Mouse (Mus musculus) limb, embryonic 13.5 days (tissue): Measurements from ENCODE around the gene Aif1. TPM values are rescaled to one million over a fixed set of nuclear protein-coding genes. Genes with fewer than 3 reads are reported as not detected.

Experiments used
- ATAC-seq: fragments of 200-750 bp; cut with Nextera tagmentation; 2 replicates; pipeline ENCODE4 v1.8.0; 2017; ENCODE audit warnings: low read depth, moderate number of reproducible peaks, moderate TSS enrichment; ENCODE audit not compliant: low FRiP score
- H3K27ac ChIP-seq: fragments of 300-500 bp; sonication (generic); 2 replicates; pipeline ENCODE4 v1.5.1; 2015; ENCODE audit warnings: inconsistent platforms, mild to moderate bottlenecking, moderate library complexity
- H3K27me3 ChIP-seq: fragments of 300-500 bp; sonication (generic); 2 replicates; pipeline ENCODE4 v1.6.1; 2015; ENCODE audit warnings: mild to moderate bottlenecking, inconsistent platforms
- H3K36me3 ChIP-seq: fragments of 300-500 bp; sonication (generic); 2 replicates; pipeline ENCODE4 v1.6.1; 2015; ENCODE audit warnings: inconsistent platforms, mild to moderate bottlenecking, moderate library complexity
- H3K4me1 ChIP-seq: fragments of 300-500 bp; sonication (generic); 2 replicates; pipeline ENCODE4 v1.6.1; 2015; ENCODE audit warnings: inconsistent platforms
- H3K4me2 ChIP-seq: fragments of 300-500 bp; sonication (generic); replicated peaks from 2 replicates; pipeline ENCODE4 v1.6.1; 2015; ENCODE audit warnings: inconsistent platforms, mild to moderate bottlenecking, moderate library complexity
- H3K4me3 ChIP-seq: fragments of 300-500 bp; sonication (generic); 2 replicates; pipeline ENCODE4 v1.5.1; 2015; ENCODE audit warnings: moderate library complexity, mild to moderate bottlenecking, inconsistent platforms
- H3K9ac ChIP-seq: fragments of 300-500 bp; sonication (generic); 2 replicates; pipeline ENCODE4 v1.6.1; 2015; ENCODE audit warnings: mild to moderate bottlenecking, inconsistent platforms
- H3K9me3 ChIP-seq: fragments of 300-500 bp; sonication (generic); 2 replicates; pipeline ENCODE4 v1.6.1; 2016; ENCODE audit warnings: inconsistent platforms
- WGBS: fragments of 180-500 bp; shearing (Covaris S2); methylation state at CpG from one replicate; pipeline ENCODE4 v1.1.7; 2015; 5-methylcytosine and 5-hydroxymethylcytosine counted together
- polyA plus RNA-seq: library from polyadenylated mRNA; unstranded; fragments of >200 nt; fragmentation: Nextera tagmentation; extraction: Ambion mirVana; gene quantifications from 2 replicates; pipeline ENCODE4 v1.2.1, GENCODE M21; 2015

Aif1 gene
- 9.0 and 10.2 TPM in 2 replicates for polyA plus RNA-seq

GRCm38 (mm10) chr17:35175968-35176367 is at the start of gene Aif1:
TSS of gene Aif1 (minus strand) at chr17:35176068.
- Histone ChIP-seq H3K4me1 (peaks cover 13% of the 10 kb centered on the region), H3K36me3 (no peaks in the 10 kb centered on the region), H3K27me3 (no peaks in the 10 kb centered on the region), H3K4me2 (no peak within 1 kb of the TSS), H3K27ac (no peak within 1 kb of the TSS), H3K9me3 (no peaks in the 10 kb centered on the region), H3K4me3 (no peak within 1 kb of the TSS), H3K9ac (no peak within 1 kb of the TSS; the same call in 1 of the 2 replicates)
- WGBS: 53% methylated on average over 2 of the region's 2 CpGs
- no peak for ATAC-seq

GRCm38 (mm10) chr17:35225456-35225855 is 49.6 kb upstream of the Aif1 start:
- Histone ChIP-seq H3K27me3 (no peaks in the 10 kb centered on the region), H3K4me3 (no peak overlapping the region), H3K27ac (no peak overlapping the region), H3K9ac (no peak overlapping the region), H3K4me2 (no peak overlapping the region), H3K4me1 (no peaks in the 10 kb centered on the region), H3K9me3 (no peaks in the 10 kb centered on the region), H3K36me3 (peaks cover 70% of the 10 kb centered on the region)
- WGBS: 87% methylated on average over 5 of the region's 5 CpGs
- no peak for ATAC-seq

GRCm38 (mm10) chr17:35224641-35225040 is 48.8 kb upstream of the Aif1 start:
- Histone ChIP-seq H3K4me1 (no peaks in the 10 kb centered on the region), H3K27ac (no peak overlapping the region), H3K27me3 (no peaks in the 10 kb centered on the region), H3K4me2 (no peak overlapping the region), H3K36me3 (peaks cover 71% of the 10 kb centered on the region), H3K4me3 (no peak overlapping the region), H3K9me3 (no peaks in the 10 kb centered on the region), H3K9ac (no peak overlapping the region)
- WGBS: 94% methylated on average over 4 of the region's 4 CpGs
- ATAC-seq: no peak

DNA sequence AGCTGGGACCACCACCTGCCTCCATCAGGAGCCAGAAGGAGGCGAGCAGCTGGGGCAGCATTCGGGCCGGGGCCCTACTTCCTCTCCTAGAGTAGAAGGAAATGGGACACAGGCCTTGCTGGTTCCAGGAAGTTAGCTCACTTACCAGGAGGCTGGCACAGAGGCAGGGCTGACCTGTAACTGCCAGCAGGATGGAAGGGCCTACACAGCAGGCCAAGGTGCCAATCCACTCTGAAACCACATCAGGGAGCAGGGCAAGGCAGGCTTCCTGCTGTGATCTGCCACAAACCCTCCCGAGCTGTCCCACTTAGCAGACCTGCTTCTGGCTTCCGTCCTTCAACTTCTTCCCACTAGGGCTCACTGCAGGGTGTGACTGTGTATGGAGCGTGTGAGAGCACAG is 46.4 kb upstream of the Aif1 start:
- Histone ChIP-seq H3K9ac (no peak overlapping the region; the same call in 1 of the 2 replicates), H3K4me2 (no peak overlapping the region), H3K27me3 (no peaks in the 10 kb centered on the region), H3K27ac (0 out of 2 replicates have a peak overlapping the region, but pooled peaks have one; percentile 28), H3K4me3 (no peak overlapping the region), H3K36me3 (peaks cover 58% of the 10 kb centered on the region), H3K9me3 (no peaks in the 10 kb centered on the region), H3K4me1 (no peaks in the 10 kb centered on the region)
- no peak for ATAC-seq
- 69% methylated on average over 6 of the region's 6 CpGs for WGBS

DNA sequence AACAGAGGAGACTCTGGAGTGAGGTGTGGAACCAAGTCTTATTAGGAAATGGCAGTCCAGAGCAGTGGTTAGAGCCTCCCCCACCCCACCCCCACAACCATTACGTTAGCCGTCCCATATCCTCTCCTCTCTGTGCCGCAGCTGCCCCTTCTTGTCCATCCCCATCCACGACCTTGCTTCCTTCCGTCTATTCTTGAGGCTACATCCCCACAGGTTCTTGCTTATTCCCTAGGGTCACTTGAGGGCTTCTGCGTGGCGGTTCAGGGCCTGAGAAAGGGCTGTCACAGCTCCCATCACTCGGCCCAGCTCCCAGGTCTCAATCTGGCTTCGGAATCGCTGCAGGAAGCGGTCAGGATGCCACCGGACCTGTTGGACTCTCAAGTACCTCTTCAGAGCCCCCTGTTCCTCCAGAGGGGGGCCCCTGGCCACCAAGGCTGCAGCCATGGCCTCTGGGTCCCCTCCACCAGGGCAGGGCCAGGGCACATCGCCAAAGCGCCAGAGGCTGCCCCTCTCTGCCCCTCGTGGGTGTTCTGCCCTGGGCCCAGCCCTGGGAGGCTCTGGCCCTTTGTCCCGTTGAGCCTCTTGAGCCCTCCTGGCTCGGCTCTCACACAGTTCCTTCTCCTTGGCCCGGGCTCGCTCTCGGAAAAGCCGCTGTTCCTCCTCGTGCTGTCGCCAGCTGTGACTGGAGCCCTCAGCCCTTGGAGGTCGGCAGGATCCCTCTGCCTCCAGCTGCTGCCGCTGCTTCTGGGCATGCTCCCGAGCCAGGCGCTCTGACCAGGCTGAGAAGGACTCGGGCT is 44.5 kb upstream of the Aif1 start, which contains the start of gene Gm16181:
Gene Gm16181, plus strand, starts transcription at position 679 of the 797 bp plus-strand sequence.
- H3K4me1 ChIP-seq: no peaks in the 10 kb centered on the region
- no peak within 1 kb of the TSS for H3K27ac ChIP-seq
- no peak within 1 kb of the TSS for H3K4me2 ChIP-seq
- H3K36me3 ChIP-seq: peaks cover 46% of the 10 kb centered on the region
- no peaks in the 10 kb centered on the region for H3K27me3 ChIP-seq
- WGBS: 85% methylated on average over 28 of the region's 28 CpGs
- no peaks in the 10 kb centered on the region for H3K9me3 ChIP-seq
- H3K9ac ChIP-seq: 0 out of 2 replicates have a peak within 1 kb of the TSS, but pooled peaks have one; percentile 19
- ATAC-seq: no peak
- no peak within 1 kb of the TSS for H3K4me3 ChIP-seq

DNA sequence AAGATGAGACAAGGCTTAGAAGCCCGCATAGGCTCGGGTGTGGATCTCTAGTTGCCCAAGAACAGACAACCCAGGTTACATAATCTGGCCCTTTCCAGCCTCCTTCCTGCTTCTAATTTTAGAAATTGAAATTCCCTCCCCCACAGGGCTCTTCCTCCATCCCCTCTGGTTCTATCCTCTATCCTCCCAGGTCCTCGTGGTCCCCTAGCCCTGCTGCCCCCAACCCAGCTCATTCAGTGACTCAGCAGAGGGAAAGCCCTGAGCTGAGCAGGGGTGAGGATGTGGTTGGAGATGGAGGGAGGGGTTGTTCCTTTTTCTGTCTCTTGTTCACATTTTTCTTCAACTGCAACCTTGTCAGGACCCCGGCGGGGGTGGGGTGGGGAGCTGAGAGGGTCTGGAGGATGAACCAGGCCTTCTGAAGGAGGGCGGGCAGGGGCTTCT is 43.8 kb upstream of the Aif1 start:
- no peak overlapping the region for H3K9ac ChIP-seq
- H3K9me3 ChIP-seq: no peaks in the 10 kb centered on the region
- ATAC-seq: no peak
- H3K4me3 ChIP-seq: no peak overlapping the region
- WGBS: 88% methylated on average over 6 of the region's 6 CpGs
- H3K36me3 ChIP-seq: peaks cover 39% of the 10 kb centered on the region
- no peaks in the 10 kb centered on the region for H3K4me1 ChIP-seq
- no peaks in the 10 kb centered on the region for H3K27me3 ChIP-seq
- H3K27ac ChIP-seq: no peak overlapping the region
- no peak overlapping the region for H3K4me2 ChIP-seq

DNA sequence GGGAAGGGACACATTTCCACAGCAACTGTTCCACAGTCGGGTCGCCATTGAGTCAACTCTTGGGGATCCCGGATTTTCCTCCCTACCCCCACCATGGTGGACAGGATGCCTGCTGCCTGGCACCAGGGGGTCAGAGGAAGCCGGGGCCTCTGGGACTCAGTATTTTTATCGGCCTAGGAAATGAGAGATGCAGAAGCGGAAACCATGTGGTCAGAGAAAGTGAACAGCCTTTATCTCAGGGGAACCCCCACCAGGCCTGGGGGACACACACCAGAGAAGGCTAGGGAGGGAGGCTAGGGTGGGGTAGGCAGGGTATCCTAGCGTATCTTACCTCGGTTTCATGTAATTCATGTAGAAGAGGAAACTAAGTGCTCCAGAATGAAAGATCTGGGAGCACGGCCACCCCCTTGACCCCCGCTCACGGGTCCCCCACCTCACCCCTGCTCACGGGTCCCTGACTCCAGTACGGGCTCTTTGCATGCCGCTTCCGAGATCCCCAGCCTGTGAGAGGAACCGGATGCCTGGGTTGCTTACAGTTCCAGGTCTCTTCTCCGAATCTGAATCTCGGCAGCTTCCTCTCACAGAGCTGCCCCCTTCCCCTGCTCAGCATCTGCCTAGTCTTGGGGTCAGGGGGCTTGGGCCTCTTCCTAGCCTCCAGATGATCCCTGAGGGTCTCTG is 42.8 kb upstream of the Aif1 start:
- no peak overlapping the region for H3K4me3 ChIP-seq
- H3K4me1 ChIP-seq: no peaks in the 10 kb centered on the region
- no peaks in the 10 kb centered on the region for H3K9me3 ChIP-seq
- no peaks in the 10 kb centered on the region for H3K27me3 ChIP-seq
- H3K4me2 ChIP-seq: no peak overlapping the region
- ATAC-seq: no peak
- H3K27ac ChIP-seq: no peak overlapping the region
- 82% methylated on average over 18 of the region's 18 CpGs for WGBS
- no peak overlapping the region for H3K9ac ChIP-seq
- H3K36me3 ChIP-seq: peaks cover 39% of the 10 kb centered on the region

GRCm38 (mm10) chr17:35213071-35213470 is 37.2 kb upstream of the Aif1 start:
- ATAC-seq: no peak
- Histone ChIP-seq H3K36me3 (no peaks in the 10 kb centered on the region), H3K9me3 (no peaks in the 10 kb centered on the region), H3K9ac (no peak overlapping the region), H3K4me2 (no peak overlapping the region), H3K27ac (no peak overlapping the region), H3K4me1 (no peaks in the 10 kb centered on the region), H3K4me3 (no peak overlapping the region), H3K27me3 (no peaks in the 10 kb centered on the region)
- WGBS: 86% methylated on average over 5 of the region's 5 CpGs

DNA sequence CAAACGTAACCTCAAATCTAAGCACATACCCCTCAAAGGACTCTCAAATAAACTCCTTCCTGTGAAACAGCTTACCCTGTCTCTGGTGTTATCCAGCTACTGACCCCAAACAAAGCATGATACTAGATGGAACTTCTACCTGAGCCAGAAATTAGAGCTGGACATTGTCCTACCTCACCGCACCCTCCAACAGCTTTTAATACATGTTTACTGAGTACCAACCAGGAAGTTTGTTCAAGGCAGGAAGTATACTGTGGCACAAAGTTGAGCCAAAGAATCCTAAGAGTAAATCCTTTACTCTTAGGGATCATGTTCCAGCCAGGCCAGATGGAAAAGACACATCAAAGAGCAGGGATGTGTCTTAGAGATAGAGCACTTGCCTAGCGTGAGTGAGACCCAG is 34.7 kb upstream of the Aif1 start:
- no peak overlapping the region for H3K9ac ChIP-seq
- ATAC-seq: no peak
- 57% methylated on average over 3 of the region's 3 CpGs for WGBS

DNA sequence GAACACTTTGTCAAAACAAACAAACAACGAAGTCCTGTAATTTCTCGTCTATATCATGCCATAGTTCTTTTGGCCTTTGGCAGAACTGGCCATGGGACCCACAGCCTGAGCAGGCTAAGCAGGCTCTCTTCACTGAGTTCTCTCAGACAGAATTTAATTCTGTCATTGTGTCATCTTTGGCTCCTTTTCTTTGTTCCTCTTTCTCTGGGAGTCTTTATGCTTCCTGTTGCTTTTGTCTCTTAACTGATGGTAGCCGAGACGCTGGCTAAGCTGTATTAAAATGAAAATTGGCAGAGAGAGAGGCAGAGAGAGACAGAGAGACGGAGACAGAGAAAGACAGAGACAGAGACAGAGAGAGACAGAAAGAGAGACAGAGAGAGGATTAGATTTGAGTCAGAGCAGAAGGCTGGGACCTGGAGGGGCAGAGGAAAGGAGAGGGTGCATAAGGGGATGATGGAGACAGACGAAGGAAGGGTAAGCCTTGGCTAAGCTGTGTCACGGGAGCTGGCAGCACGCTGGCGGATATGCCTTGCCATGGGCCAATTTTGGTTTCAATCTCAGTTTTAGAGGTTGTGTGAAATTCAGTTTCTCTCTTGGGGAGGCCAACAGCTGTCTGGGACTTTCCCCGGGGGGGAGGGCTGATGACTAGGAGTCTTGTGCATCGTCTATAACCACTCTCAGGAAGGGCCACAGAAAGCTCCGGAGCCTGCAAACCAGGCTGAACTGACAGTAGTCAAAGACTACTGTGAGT is 34.1 kb upstream of the Aif1 start:
- H3K27me3 ChIP-seq: peaks cover 11% of the 10 kb centered on the region
- no peaks in the 10 kb centered on the region for H3K4me1 ChIP-seq
- WGBS: 82% methylated on average over 12 of the region's 12 CpGs
- H3K9me3 ChIP-seq: no peaks in the 10 kb centered on the region
- no peaks in the 10 kb centered on the region for H3K36me3 ChIP-seq
- no peak overlapping the region for H3K4me2 ChIP-seq
- no peak overlapping the region for H3K27ac ChIP-seq
- no peak for ATAC-seq
- no peak overlapping the region for H3K4me3 ChIP-seq
- no peak overlapping the region for H3K9ac ChIP-seq

More for the DNA sequence above, 34.7 kb upstream of the Aif1 start:
- Histone ChIP-seq H3K27ac (no peak overlapping the region), H3K36me3 (no peaks in the 10 kb centered on the region), H3K4me3 (no peak overlapping the region), H3K9me3 (no peaks in the 10 kb centered on the region), H3K4me1 (no peaks in the 10 kb centered on the region), H3K4me2 (no peak overlapping the region), H3K27me3 (0 out of 2 replicates have a peak, but pooled peaks cover 5% of the 10 kb centered on the region)

- WGBS: 54% methylated on average over 10 of the region's 10 CpGs
- Histone ChIP-seq H3K4me1 (no peaks in the 10 kb centered on the region), H3K4me2 (no peak overlapping the region), H3K9me3 (no peaks in the 10 kb centered on the region), H3K27ac (no peak overlapping the region), H3K27me3 (peaks cover 56% of the 10 kb centered on the region), H3K36me3 (no peaks in the 10 kb centered on the region), H3K9ac (0 out of 2 replicates have a peak overlapping the region, but pooled peaks have one; percentile 13), H3K4me3 (no peak overlapping the region)
- no peak for ATAC-seq
Measured at GRCm38 (mm10) chr17:35205380-35205769, 29.5 kb upstream of the Aif1 start.
